Mouse (Mus musculus) CD8-positive naive resting alpha-beta T cell, adult 2 months (primary cell): ENCODE results near the gene Susd4.

ENCODE experiments used
- DNase-seq, 2 experiments: peaks; one replicate each; pipeline ENCODE4 v3.0.0; 2022; ENCODE audit warnings: low read depth in 2 of 2, low spot score in 2 of 2

Gene Susd4

DNA sequence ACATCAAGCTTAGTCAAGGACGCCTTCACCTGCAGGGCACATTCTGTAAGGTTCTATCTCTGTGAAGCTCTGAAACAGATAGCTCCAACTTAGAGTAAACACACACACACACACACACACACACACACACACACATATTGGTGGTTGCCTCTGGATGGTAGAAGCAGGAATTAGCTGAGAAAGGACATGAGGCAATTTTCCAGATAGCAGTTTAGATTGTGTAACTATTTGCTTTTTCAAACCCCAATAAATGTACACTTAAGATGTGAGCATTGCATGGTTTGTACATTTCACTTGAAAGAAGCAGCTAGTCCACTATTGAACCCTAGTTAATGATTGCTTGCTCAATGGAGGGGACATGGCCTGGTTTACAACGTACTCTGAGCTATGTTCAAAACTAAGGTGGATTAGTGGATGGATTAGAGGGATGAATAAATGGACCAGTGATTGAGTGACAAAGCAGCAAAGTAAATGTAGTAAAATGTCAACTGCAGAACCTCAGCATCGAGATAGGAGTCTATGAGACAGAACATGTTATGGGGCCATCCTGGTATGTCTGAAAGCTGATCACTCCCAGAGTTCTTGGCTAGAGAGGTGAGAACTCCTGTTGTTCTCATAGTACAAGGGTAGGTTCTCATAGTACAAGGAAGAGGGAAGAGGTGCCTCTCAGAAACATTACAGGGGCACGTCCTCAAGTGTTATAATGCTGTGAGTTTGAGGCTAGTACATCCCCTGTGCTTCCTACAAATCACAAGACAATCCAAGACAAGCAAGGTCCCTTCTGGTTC, 150.7 kb downstream of the Susd4 start:
- no peak for DNase-seq

DNA sequence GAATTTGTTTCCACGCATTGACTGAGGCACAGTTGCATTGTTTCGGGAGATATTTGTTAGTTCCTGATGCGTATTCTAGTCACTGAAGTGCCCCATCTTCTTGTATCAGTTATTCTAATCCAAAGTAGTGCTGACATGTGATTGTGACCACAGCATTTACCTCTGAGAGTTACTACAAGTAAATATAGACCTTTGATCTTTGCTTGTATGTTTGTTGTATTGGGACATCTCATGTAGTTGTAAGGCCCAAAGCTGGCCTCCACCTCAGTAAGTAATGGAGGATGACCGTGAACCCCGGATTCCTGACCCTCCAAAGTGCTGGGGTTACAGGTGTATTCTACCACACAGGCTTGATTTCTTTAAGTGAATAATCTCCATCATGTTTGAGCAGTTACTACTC, 152.5 kb downstream of the Susd4 start:
- DNase-seq: no peak

DNA sequence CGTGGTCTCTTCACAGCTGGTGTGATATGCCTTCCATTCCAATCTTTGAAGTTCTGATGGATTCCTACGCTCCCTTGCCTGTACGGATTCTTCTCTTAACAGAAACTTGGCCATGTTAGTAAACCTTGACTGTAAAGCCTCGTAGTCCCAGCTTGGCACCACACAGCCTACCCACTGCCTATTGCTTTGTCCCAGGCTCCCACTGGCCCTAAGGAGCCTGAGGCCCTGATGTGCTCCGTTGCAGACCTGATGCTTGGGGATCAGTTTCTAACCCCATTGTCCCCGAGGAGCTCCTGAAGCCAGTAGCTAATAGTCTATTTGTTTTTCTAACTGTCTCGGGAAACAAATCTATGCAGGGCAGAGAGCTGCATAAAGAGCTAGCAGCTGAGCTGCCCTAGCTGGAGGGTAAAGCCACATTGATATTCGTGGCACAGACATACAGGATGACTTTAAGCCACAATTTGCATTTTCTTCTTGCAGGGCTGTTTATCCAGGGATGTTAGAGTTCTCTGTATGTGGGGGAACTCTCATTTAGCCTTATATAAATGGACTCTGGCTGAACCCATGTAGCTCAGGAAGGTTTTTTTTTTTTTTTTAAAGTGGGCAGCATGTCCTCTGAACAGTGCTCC, 155.2 kb downstream of the Susd4 start:
- no peak for DNase-seq

DNA sequence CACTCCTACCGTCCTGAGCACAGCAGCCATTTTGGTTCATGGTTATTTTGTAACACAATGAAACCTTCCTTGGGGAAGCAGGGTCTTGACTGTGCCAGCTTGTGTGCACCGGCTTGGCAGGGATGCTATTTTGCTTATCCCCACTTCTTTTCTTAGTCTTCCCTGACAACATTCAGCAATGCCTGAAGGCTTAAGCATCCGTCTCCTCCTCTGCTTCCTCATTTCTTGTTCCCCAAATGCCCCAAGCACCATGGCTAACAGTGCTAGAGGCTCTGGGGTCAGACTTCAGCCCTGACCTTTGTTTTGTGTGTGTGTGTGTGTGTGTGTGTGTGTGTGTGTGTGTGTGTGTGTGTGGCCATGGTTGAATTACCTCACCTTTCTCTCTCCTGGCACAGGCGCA, 159.2 kb downstream of the Susd4 start:
- no peak for DNase-seq

DNA sequence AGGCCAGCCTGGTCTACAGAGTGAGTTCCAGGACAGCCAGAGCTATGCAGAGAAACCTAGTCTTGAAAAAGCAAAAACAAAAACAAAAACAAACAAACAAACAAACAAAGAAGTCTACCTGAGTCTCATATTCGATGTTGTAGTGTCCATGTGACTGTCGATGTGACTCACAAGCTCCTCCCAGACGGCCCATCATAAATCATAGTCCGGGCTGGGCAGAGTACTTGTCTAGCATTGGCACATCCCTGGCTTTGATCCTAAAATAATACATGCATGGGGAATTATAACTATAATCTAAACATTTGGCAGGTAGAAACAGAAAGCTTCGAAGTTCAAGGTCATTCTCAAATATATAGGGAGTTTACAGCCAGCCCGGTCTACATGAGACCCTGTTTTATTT, 162.8 kb downstream of the Susd4 start:
- DNase-seq: no peak

DNA sequence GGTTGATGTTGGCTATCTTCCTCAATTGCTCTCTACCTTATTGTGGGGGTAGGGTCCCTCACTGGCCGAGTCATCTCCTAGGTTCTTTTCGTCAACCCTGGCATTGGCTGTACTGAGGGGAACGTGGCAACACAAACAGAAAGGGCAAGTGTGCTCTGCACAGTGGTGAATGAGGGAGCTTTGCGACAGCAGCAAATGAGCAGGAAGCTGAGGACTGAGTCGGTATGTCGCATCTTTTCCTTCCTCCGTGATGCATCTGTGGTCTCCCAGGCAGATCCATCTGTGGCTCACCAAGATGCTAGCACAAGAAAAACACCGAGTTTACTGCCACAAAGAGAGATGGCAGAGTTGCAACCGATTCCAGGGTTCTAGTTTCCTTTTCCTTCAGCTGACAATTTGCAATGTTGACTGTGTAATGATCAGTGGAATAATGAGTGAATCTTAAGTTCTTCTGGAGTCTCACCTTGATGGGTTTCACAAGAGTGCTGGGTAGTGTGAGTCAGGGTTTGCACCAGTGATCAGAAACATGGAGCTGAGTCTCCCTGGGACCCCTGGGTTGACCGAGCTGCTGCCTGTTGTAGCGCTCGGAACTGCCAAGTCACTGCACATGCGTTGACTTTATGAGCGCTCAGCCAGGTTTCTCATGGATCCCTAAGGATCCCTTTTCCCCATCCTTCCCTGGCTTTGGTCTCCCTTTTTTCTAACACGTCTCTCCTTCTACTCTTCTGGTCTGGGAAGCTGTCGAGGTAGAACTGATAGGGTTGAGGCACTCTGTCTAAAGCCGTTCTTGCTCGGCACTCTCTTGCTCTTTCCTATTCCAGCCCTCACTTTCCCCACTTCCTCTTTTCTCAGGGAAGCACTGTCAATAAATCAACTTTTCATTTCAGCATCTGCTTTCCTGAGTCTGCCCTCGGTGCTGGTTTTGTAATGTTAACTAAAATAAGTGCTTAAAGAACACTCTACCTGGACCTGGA, 164.5 kb downstream of the Susd4 start:
- DNase-seq: no peak

DNA sequence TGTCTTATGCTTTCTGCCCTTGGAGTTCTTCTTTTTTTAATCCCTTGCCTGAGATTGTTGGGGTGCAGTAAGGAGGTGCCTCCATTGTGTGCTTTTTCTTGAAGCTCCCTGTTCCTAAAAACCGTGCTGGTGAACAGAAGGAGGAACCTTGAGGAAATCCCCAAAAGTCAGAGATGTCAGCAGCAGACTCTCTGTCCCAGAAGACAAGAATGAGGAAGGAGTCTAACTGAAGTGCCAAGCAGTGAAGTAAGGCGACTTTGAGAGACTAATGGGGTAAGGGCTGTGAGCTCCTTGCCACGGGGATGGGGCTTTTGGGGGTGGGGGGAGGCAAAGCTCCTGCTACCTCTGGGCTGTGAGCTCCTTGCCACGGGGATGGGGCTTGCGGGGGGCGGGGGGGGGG, 171.8 kb downstream of the Susd4 start:
- no peak for DNase-seq

DNA sequence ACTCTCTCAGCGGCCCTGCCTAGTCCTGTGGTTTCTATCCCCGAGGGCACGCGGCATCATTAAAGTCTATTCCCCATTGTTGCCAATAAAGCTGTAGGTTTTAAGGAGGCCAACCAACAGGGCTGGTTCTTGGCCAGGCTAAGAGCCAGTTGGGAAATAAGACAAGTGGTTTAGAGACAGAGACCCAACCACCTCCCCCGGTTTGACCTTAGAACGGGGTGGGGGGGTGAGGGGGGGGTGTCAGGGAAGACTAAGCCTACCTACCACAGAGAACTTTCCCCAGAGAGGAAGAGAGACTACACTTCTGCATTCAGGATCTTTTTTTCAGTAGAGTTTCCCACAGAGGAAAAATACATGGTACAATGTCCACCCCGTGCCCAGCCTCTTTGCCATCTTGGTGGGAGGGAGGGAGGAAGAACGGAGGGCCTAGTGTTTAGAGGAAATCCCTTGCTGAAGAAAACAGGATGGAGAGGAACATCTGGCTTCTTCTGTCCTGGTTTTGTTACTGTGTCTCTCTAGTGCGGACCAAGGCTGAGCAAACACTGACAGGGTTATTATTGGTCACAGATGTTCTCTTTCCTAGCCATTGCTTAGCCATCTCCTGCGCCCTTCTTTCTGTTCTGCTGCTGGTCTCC, 173.9 kb downstream of the Susd4 start:
- DNase-seq: no peak

DNA sequence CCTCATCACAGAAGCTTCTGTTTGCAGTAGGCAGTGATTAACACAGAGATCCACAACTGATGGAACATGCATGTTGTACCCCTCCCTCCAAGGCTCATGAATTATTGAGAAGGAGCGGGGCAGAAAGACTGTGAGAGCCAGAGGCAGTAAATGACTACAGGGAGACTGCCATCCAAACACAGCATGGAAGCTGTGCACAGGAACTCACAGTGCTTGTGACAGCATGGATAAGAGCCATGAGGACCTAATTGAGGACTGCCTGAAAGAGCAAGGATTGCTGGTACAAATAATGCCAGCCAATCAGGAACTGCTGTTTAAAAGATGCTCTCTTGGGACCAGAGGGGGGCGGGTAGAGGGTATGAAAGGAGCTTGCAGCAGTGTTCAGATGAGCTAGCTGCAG, 178.3 kb downstream of the Susd4 start:
- DNase-seq: no peak

DNA sequence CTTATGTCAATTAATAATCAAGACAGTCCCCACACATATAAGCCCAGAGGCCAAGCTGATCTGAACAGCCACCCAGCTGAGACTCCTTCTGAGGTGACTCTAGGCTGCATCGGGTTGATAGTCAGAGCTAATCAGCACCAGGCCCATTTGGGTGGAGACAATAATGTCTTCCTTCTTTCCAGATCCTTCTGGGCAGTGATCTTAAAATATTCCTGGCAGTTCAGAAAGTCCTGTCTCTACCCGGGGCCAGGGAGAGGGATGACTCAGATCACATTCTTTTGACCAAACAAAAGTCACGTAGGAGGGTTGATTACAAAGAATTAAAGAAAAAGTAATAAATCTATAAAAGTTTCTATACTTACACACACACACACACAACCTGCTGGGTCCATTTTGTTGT, 180.3 kb downstream of the Susd4 start:
- DNase-seq: no peak

DNA sequence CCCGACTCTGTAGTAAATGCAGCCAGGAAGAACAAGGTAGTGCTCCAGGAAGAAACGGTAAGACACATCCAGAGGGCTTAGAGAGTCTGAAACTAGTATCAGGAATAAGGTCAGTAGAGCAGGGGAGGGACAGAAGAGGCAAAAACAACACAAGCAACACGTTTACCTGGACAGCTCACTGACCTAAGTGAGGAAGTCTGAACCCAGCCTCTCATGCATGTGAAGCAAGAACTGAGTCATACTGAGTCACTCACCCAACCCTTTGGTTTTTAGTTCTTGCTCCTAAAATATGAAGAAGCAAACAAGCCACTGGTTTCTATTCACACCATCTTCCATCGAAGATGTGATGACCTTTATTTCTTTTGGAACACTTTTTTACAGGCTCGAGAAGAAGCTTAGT, 181.0 kb downstream of the Susd4 start:
- no peak for DNase-seq

DNA sequence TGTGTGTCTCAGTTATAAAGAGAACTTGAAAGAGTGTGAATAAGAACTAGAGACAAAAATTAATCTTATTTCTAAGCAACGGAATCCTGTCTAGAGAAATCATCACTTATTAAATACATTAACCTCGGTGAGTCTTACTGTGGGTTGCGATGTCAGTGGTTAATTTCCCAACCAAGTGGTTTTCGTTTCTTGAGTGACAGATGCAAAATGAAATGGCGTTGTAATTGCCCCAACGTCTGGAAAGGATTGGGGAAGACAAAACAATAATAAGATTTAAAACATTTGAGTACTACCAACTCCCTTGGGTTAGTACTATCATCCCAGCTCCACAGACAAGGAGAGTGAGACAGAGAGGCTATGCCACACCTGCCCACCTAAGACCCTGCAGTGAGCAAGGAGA, 181.9 kb downstream of the Susd4 start:
- DNase-seq: no peak
